Mouse (Mus musculus) heart, embryonic 12.5 days (tissue): ENCODE results near the gene Olfr15. TPM values are rescaled to one million over a fixed set of nuclear protein-coding genes. Genes with fewer than 3 reads are reported as not detected.

Experiments
- ATAC-seq: fragments of 200-750 bp; cut with Nextera tagmentation; 2 replicates; pipeline ENCODE4 v1.8.0; 2017; ENCODE audit warnings: moderate TSS enrichment, moderate library complexity; ENCODE audit not compliant: insufficient number of reproducible peaks, low FRiP score
- H3K27ac ChIP-seq: fragments of 300-500 bp; sonication (generic); 2 replicates; pipeline ENCODE4 v1.5.1; 2016; ENCODE audit warnings: mild to moderate bottlenecking, moderate library complexity; ENCODE audit not compliant: poor library complexity, severe bottlenecking
- H3K27me3 ChIP-seq: fragments of 300-500 bp; sonication (generic); replicated peaks from 2 replicates; pipeline ENCODE4 v1.6.1; 2016; ENCODE audit warnings: mild to moderate bottlenecking, moderate library complexity
- H3K36me3 ChIP-seq: fragments of 300-500 bp; sonication (generic); 2 replicates; pipeline ENCODE4 v1.6.1; 2016; ENCODE audit warnings: mild to moderate bottlenecking, moderate library complexity
- H3K4me1 ChIP-seq: fragments of 300-500 bp; sonication (generic); replicated peaks from 2 replicates; pipeline ENCODE4 v1.6.1; 2016; ENCODE audit warnings: mild to moderate bottlenecking
- H3K4me2 ChIP-seq: fragments of 300-500 bp; sonication (generic); 2 replicates; pipeline ENCODE4 v1.6.1; 2016; ENCODE audit warnings: mild to moderate bottlenecking, moderate library complexity
- H3K4me3 ChIP-seq: fragments of 300-500 bp; sonication (generic); 2 replicates; pipeline ENCODE4 v1.5.1; 2016; ENCODE audit warnings: mild to moderate bottlenecking
- H3K9ac ChIP-seq: fragments of 300-500 bp; sonication (generic); 2 replicates; pipeline ENCODE4 v1.6.1; 2016; ENCODE audit warnings: mild to moderate bottlenecking, moderate library complexity
- H3K9me3 ChIP-seq: fragments of 300-500 bp; sonication (generic); replicated peaks from 2 replicates; pipeline ENCODE4 v1.6.1; 2016; ENCODE audit warnings: mild to moderate bottlenecking, moderate library complexity
- WGBS: fragments of 180-500 bp; shearing (Covaris S2); methylation state at CpG from one replicate; pipeline ENCODE4 v1.1.7; 2016; 5-methylcytosine and 5-hydroxymethylcytosine counted together
- polyA plus RNA-seq: library from polyadenylated mRNA; unstranded; fragments of >200 nt; fragmentation: Nextera tagmentation; extraction: Ambion mirVana; gene quantifications from 2 replicates; pipeline ENCODE4 v1.2.1, GENCODE M21; 2016

Olfr15 gene
- polyA plus RNA-seq, 1 experiment from 2014 or later, result not detected

DNA sequence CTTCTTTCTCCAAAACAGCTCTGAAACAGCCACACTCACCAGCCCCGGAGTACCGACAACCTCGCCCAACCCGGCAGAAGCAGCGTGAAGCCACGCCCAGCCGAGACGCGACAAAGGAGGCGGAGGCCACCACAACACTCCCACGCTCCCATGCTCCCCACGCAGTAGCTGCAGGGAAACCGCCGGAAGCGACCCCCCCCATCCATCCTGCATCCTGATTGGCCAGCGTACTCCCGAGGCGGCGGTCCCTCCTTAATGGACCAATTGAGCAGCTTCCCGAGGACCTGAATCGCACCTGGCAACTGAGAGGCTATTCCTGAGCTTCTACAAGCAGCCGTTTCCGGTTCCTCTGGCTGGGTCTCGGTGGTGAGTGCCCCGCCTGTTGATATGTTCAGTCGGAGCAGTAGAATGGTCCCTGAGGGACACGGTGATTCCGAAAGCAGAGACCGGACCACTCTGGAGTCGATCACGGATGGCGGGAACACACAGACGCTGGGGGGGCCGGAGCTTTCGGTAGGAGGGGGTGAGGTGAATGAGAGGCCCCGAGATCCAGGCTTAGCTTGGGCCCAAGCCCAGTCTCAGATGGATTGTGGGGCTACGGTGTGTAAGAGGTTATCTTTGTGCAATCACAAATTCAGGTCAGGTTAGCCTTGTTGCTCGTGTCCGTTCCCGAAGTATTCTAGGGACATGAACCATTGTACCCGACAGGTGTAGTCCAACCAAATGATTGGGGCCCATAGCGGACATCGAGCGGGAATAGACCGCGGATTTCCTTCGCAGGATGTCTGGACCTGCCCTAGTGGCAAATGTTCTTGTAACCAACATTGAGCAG lies 41.8 kb downstream of the Olfr15 start, which contains the start of gene Naa60:
Gene Naa60, plus strand, starts transcription at position 160 of the 832 bp plus-strand sequence.
- ATAC-seq, result peak; percentile 98
- Histone ChIP-seq H3K9me3 (no peaks in the 10 kb centered on the region), H3K27me3 (no peaks in the 10 kb centered on the region), H3K9ac (peak within 1 kb of the TSS; percentile 78), H3K4me2 (peak within 1 kb of the TSS; percentile 92), H3K4me1 (peaks cover 16% of the 10 kb centered on the region), H3K36me3 (peaks cover 21% of the 10 kb centered on the region; the same call in 1 of the 2 replicates), H3K27ac (peak within 1 kb of the TSS; percentile 44), H3K4me3 (peak within 1 kb of the TSS; percentile 66)
- WGBS, result 3% methylated on average over 47 of the region's 47 CpGs

DNA sequence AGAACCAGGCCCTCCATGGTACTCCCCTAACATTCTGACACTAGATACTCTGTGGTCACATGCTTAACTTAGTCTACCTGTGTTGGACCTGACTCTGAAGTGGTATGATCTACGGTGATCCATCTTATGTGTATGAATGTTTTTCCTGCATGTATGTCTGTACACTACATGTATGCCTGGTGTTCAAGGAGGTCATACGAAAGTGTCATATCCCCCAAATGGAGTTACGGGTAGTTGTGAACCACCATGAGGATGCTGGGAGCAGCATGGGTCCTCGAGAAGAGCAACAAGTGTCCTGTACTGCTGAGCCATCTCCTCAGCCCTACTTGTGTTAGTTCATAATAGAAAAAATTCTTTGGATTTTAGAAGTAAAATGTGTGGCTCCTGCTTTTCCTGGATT lies 45.7 kb downstream of the Olfr15 start:
- WGBS, result 90% methylated on average over 4 of the region's 4 CpGs
- Histone ChIP-seq H3K27me3 (no peaks in the 10 kb centered on the region), H3K4me3 (no peak overlapping the region), H3K27ac (no peak overlapping the region), H3K9ac (no peak overlapping the region), H3K36me3 (peaks cover 29% of the 10 kb centered on the region), H3K4me1 (peaks cover 14% of the 10 kb centered on the region), H3K9me3 (no peaks in the 10 kb centered on the region), H3K4me2 (no peak overlapping the region)
- no peak for ATAC-seq

DNA sequence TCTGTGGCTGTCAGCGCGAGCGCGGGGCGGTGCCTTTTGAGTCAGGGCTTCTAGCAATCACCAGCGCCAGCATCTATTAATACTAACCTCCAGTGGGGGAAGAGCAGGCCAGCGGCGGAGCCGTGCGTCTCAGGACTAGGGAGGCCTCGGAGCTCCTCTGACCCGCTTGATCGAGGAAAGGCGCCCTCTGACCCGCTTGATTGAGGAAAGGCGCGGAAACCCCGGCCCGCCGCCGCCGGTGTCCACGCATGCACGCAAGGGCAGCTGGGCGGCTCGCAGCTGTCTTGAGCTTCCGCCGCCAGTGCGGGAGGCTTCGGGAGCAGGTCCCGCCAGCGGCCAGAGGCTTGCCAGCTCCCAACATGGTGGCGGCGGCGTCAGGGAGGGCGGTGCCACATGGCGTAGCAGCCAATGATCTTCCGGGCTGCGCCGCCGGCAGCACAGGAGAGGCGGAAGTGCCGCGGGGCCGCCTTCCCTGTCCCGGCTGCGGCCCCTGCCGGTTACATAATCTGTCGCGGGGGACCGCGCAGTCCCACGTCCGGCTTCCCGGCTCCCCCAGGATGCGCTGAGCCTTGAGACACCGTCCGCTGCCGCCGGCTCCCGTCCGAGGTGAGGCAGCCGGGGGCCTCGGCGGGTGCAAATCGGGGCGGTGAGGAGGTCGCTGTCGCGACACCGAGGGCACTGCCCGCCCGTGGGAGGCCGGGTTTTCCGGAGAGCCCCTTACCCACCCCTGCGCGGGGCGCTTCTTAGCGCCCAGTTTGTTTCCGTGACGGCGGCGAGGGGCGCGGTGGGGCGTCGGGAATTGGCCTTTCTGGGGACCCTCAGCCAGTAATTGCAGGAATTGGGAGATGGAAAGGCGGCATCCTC lies 53.8 kb downstream of the Olfr15 start, which contains the start of the genes Zfp597 and Gm20695:
Gene Zfp597, minus strand, starts transcription at position 361 of the 864 bp plus-strand sequence.
Gene Gm20695, plus strand, starts transcription at position 448 of the 864 bp plus-strand sequence.
- peak within 1 kb of the TSS; percentile 78 for H3K4me3 ChIP-seq
- no peaks in the 10 kb centered on the region for H3K9me3 ChIP-seq
- peak within 1 kb of the TSS; percentile 78 for H3K4me2 ChIP-seq
- peak; percentile 99 for ATAC-seq
- peaks cover 12% of the 10 kb centered on the region for H3K36me3 ChIP-seq
- H3K4me1 ChIP-seq, result peaks cover 16% of the 10 kb centered on the region
- peak within 1 kb of the TSS; percentile 94 for H3K27ac ChIP-seq
- under 1% methylated on average over 88 of the region's 88 CpGs for WGBS
- H3K27me3 ChIP-seq, result no peaks in the 10 kb centered on the region
- H3K9ac ChIP-seq, result peak within 1 kb of the TSS; percentile 88

DNA sequence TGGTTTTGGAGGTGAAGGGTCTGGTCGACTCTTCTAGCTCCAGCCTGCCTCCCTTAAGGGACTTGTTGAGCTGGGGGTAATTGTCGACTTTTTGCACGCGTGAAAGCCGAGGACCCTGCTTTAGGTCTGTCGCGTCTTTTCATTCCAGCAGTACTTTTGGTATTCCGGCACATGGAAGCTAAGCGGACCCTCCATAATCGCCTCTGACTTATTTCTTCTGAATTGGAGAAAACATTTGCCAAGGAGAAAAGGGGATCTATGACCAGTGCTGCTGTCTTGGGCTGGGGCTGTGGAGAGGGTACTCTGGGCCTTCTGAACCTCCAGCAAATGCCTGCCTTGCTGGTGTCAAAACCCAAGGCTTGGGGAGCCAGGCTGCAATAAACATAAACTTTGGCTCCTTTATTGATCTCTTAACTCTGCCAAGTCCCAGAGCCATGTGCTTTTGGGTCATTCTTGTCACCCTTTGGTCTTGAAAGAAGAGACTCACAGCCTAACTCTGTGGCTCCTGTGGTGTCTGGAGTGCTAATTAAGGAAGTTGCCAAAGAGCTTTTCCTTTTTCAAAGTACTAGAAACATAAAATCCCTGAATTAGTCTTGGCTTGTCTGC lies 54.5 kb downstream of the Olfr15 start:
- H3K4me1 ChIP-seq, result peaks cover 16% of the 10 kb centered on the region
- peaks cover 10% of the 10 kb centered on the region for H3K36me3 ChIP-seq
- no peaks in the 10 kb centered on the region for H3K9me3 ChIP-seq
- peak overlapping the region; percentile 78 for H3K4me3 ChIP-seq
- peak overlapping the region; percentile 88 for H3K9ac ChIP-seq
- 4% methylated on average over 10 of the region's 10 CpGs for WGBS
- ATAC-seq, result peak; percentile 3; the same call in 1 of the 2 replicates
- no peaks in the 10 kb centered on the region for H3K27me3 ChIP-seq
- H3K27ac ChIP-seq, result peak overlapping the region; percentile 94
- peak overlapping the region; percentile 78 for H3K4me2 ChIP-seq

DNA sequence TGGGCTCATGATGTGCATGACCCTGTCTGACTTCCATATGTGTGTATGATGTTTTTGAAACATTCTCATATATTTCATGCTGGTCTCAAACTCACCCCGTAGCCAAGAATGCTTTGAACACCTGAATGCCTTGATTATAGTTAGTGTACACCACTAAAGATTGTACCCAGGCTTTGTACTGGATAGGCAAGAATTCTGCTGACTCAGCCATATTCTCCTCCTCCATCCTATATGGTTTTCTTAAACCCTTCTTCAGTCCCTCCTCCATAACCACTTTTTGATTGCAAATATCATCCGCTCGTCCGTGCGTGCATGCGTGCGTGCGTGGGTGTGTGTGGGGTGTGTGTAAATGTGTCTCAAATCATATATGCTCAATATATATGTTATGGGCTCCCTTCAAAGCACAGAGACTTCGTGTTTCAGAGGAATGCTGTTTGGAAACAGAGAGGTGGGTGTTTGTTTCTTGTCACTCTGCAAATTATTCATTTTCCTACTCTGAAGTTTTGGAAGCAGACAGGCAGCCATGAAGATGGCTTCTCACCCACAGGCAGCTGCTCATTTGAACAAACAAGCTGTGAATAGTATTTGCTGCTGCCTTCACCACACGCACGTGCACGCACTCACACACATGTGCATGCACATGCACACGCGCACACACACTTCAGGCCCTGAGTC lies 61.1 kb downstream of the Olfr15 start:
- no peak for ATAC-seq
- Histone ChIP-seq H3K4me1 (peaks cover 20% of the 10 kb centered on the region), H3K4me2 (no peak overlapping the region), H3K36me3 (peaks cover 26% of the 10 kb centered on the region), H3K9me3 (no peaks in the 10 kb centered on the region), H3K27me3 (no peaks in the 10 kb centered on the region), H3K4me3 (no peak overlapping the region), H3K27ac (no peak overlapping the region), H3K9ac (no peak overlapping the region)
- 94% methylated on average over 14 of the region's 14 CpGs for WGBS

DNA sequence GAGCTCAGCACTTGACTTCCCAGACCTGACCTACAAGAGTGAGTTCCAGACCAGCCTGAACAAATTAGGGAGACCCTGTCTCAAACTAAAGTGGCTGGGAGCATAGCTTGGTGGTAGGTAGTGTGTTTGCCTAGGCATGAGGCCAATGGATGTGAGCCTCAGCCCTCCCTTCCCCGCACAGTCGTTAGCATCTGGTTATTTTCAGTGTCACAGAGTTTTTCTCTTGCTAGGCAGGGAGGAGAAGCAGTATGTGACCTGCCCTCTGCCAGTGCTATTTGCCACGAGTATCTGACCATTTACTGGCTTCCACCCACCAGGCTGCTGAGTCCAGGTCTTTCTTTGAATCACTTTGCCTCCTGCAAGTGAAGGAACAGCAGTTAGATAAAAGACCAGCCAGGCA lies 63.1 kb downstream of the Olfr15 start:
- H3K27me3 ChIP-seq, result no peaks in the 10 kb centered on the region
- 30% methylated on average over 3 of the region's 3 CpGs for WGBS
- no peaks in the 10 kb centered on the region for H3K9me3 ChIP-seq
- H3K9ac ChIP-seq, result peak overlapping the region; percentile 9; the same call in 1 of the 2 replicates
- H3K4me3 ChIP-seq, result no peak overlapping the region
- 0 out of 2 replicates have a peak overlapping the region, but pooled peaks have one; percentile 21 for H3K4me2 ChIP-seq
- H3K27ac ChIP-seq, result peak overlapping the region; percentile 74
- peaks cover 45% of the 10 kb centered on the region for H3K36me3 ChIP-seq
- peak; percentile 84 for ATAC-seq
- H3K4me1 ChIP-seq, result peaks cover 17% of the 10 kb centered on the region

Other genes starting within 250 kb of the Olfr15 start
- not detected in 2 replicates for gene Olfr161, start 239.8 kb upstream of the Olfr15 start, polyA plus RNA-seq
- not detected in 2 replicates for gene Mefv, start 112.8 kb upstream of the Olfr15 start, polyA plus RNA-seq
- gene Zfp263, start 86.8 kb upstream of the Olfr15 start, polyA plus RNA-seq, result 28.6 and 29.5 TPM in 2 replicates
- 1.3 and 1.4 TPM in 2 replicates for gene Zfp174, start 16.4 kb downstream of the Olfr15 start, polyA plus RNA-seq
- 36.1 and 41.1 TPM in 2 replicates for gene Naa60, start 41.5 kb downstream of the Olfr15 start, polyA plus RNA-seq
- 6.5 and 7.8 TPM in 2 replicates for gene Zfp597, start 53.7 kb downstream of the Olfr15 start, polyA plus RNA-seq
- gene Gm20695, start 53.8 kb downstream of the Olfr15 start, polyA plus RNA-seq, result 1.5 TPM in 1 of 2 replicates, not detected in the other
- gene 1700037C18Rik, start 77.8 kb downstream of the Olfr15 start, polyA plus RNA-seq, result 6.5 and 7.9 TPM in 2 replicates
- 13.5 and 16.6 TPM in 2 replicates for gene Cluap1, start 77.9 kb downstream of the Olfr15 start, polyA plus RNA-seq
- gene Nlrc3, start 145.8 kb downstream of the Olfr15 start, polyA plus RNA-seq, result 1.6 TPM in 2 replicates
- 14.8 and 18.2 TPM in 2 replicates for gene Slx4, start 172.9 kb downstream of the Olfr15 start, polyA plus RNA-seq
- 3.4 and 5.0 TPM in 2 replicates for gene Dnase1, start 206.1 kb downstream of the Olfr15 start, polyA plus RNA-seq
- gene Trap1, start 246.9 kb downstream of the Olfr15 start, polyA plus RNA-seq, result 97.3 and 102 TPM in 2 replicates